In genomic region chr17:83267202-83268128, GRCm38 (mm10) we compare ENCODE assay signal across 7 mouse cellular contexts. TPM values are rescaled to one million over a fixed set of nuclear protein-coding genes. Genes with fewer than 3 reads are reported as not detected.
DNase-seq lines count a peak whose midpoint lies in the region; ATAC-seq lines count a peak whose summit lies in the region.

No protein-coding gene starts in this region.

- H3K9me3 ChIP-seq in intestine, embryonic 16.5 days (ENCODE audit: control insufficient read depth, low read length): no peaks in the 10 kb centered on the region

- peaks cover 7% of the 10 kb centered on the region for H3K4me1 ChIP-seq in intestine, embryonic 16.5 days (ENCODE audit: control insufficient read depth, insufficient read depth, low read length)

- H3K4me3 ChIP-seq in intestine, embryonic 16.5 days (ENCODE audit: low read length): peak overlapping the region; percentile 31

- peak overlapping the region; percentile 35 for H3K9ac ChIP-seq in intestine, embryonic 16.5 days (ENCODE audit: low read depth, low read length)

- H3K36me3 ChIP-seq in intestine, embryonic 16.5 days (ENCODE audit: control insufficient read depth, insufficient read depth, low read length): no peaks in the 10 kb centered on the region

- WGBS in intestine, embryonic 16.5 days: 44% methylated on average over 23 of the region's 23 CpGs

- ATAC-seq in common myeloid progenitor, adult 5-6 weeks (replicated peaks; ENCODE audit: low read depth, poor library complexity, severe bottlenecking): peak; percentile 92
- ATAC-seq in intestine, embryonic 16.5 days: peak; percentile 95
- ATAC-seq in megakaryocyte-erythroid progenitor cell, adult 5-6 weeks (replicated peaks; ENCODE audit: low FRiP score, low TSS enrichment, poor library complexity, severe bottlenecking): peak; percentile 98

- intact Hi-C loops in left cerebral cortex, postnatal 25 days (cut with DNase I): no loop called here

- no peaks in the 10 kb centered on the region for H3K27me3 ChIP-seq in intestine, embryonic 16.5 days (replicated peaks; ENCODE audit: control insufficient read depth, insufficient read depth, low read length)

- peak; percentile 76 for DNase-seq in adrenal gland, postnatal 10 days
- DNase-seq in gastrocnemius, postnatal 25 days: peak; percentile 67
- DNase-seq in left cerebral cortex, postnatal 25 days (ENCODE audit: low spot score in 2 of 2): peak; percentile 89 to 98
- DNase-seq in skeletal muscle tissue, adult 2 months (ENCODE audit: low read depth, low spot score): peak; percentile 79

- H3K27ac ChIP-seq in intestine, embryonic 16.5 days (ENCODE audit: low read length): no peak overlapping the region

- H3K4me2 ChIP-seq in intestine, embryonic 16.5 days (ENCODE audit: low read depth, low read length): peak overlapping the region; percentile 53

RNA-seq across cellular contexts. Expression of gene Pkdcc, which starts 52.4 kb away (rescaled TPM):
- total RNA-seq in adrenal gland, postnatal 10 days (2021): 100 to 1,000 TPM in 1 of 2 experiments, 10 to 100 TPM in 1; 95.0 to 101 TPM
- total RNA-seq in common myeloid progenitor, adult 5-6 weeks (2017): not detected in 2 replicates
- total RNA-seq in gastrocnemius, postnatal 25 days (2021): 10 to 100 TPM; 51.3 to 98.7 TPM
- 18.3 and 18.7 TPM in 2 replicates for polyA plus RNA-seq in intestine, embryonic 16.5 days (2015; fragmentation: Nextera tagmentation; extraction: Ambion mirVana)
- total RNA-seq in left cerebral cortex, postnatal 25 days (2021): 10 to 100 TPM; 14.0 to 14.4 TPM
- not detected in 2 replicates for total RNA-seq in megakaryocyte-erythroid progenitor cell, adult 5-6 weeks (2014; fragmentation: Nextera tagmentation)
- not detected in 2 replicates for total RNA-seq in megakaryocyte-erythroid progenitor cell, adult 5-6 weeks (2017)

Comparison
In these comparisons a context has a peak if more than half of its experiments do, and no peak if none do; other contexts are left out.
1. RNA of gene Pkdcc, which starts 52.4 kb away (total RNA-seq): 95.0 to 101 TPM in adrenal gland, postnatal 10 days, 51.3 to 98.7 TPM in gastrocnemius, postnatal 25 days and 14.0 to 14.4 TPM in left cerebral cortex, postnatal 25 days; not detected in common myeloid progenitor, adult 5-6 weeks and not detected in megakaryocyte-erythroid progenitor cell, adult 5-6 weeks; every median in the first group is over 10 times any median in the second.
2. Peak in every context shown above with its lines, with median percentiles within 50 percentile points of each other: DNase-seq and ATAC-seq.